Mouse (Mus musculus) midbrain, embryonic 13.5 days (tissue): ENCODE results near the gene Ppp2r5c. TPM values are rescaled to one million over a fixed set of nuclear protein-coding genes. Genes with fewer than 3 reads are reported as not detected.

Experiments
- ATAC-seq: fragments of 200-750 bp; cut with Nextera tagmentation; 2 replicates; pipeline ENCODE4 v1.8.0; 2017; ENCODE audit warnings: mild to moderate bottlenecking, moderate TSS enrichment, moderate library complexity
- H3K27ac ChIP-seq: fragments of 300-500 bp; sonication (generic); 2 replicates; pipeline ENCODE4 v1.5.1; 2015; ENCODE audit warnings: inconsistent platforms, mild to moderate bottlenecking, moderate library complexity
- H3K27me3 ChIP-seq: fragments of 300-500 bp; sonication (generic); 2 replicates; pipeline ENCODE4 v1.6.1; 2015; ENCODE audit warnings: mild to moderate bottlenecking, inconsistent platforms
- H3K36me3 ChIP-seq: fragments of 300-500 bp; sonication (generic); 2 replicates; pipeline ENCODE4 v1.6.1; 2015; ENCODE audit warnings: mild to moderate bottlenecking, inconsistent platforms
- H3K4me1 ChIP-seq: fragments of 300-500 bp; sonication (generic); replicated peaks from 2 replicates; pipeline ENCODE4 v1.6.1; 2015; ENCODE audit warnings: inconsistent platforms
- H3K4me2 ChIP-seq: fragments of 300-500 bp; sonication (generic); replicated peaks from 2 replicates; pipeline ENCODE4 v1.6.1; 2015; ENCODE audit warnings: moderate library complexity, mild to moderate bottlenecking, inconsistent platforms
- H3K4me3 ChIP-seq: fragments of 300-500 bp; sonication (generic); replicated peaks from 2 replicates; pipeline ENCODE4 v1.5.1; 2015; ENCODE audit warnings: mild to moderate bottlenecking, inconsistent platforms
- H3K9ac ChIP-seq: fragments of 300-500 bp; sonication (generic); replicated peaks from 2 replicates; pipeline ENCODE4 v1.6.1; 2015; ENCODE audit warnings: mild to moderate bottlenecking, inconsistent platforms
- H3K9me3 ChIP-seq: fragments of 300-500 bp; sonication (generic); 2 replicates; pipeline ENCODE4 v1.6.1; 2016; ENCODE audit warnings: mild to moderate bottlenecking, inconsistent platforms
- whole genome bisulfite sequencing: fragments of 180-500 bp; shearing (Covaris S2); methylation state at CpG from one replicate; pipeline ENCODE4 v1.1.7; 2015; 5-methylcytosine and 5-hydroxymethylcytosine counted together
- polyA plus RNA-seq: library from polyadenylated mRNA; unstranded; fragments of >200 nt; fragmentation: Nextera tagmentation; extraction: Ambion mirVana; gene quantifications from 2 replicates; pipeline ENCODE4 v1.2.1, GENCODE M21; 2015

Ppp2r5c gene
- polyA plus RNA-seq, 1 experiment from 2014 or later = 136 TPM

GRCm38 (mm10) chr12:110447306-110447705 lies 386 bp downstream of the Ppp2r5c start:
- peak overlapping the region; percentile 82 for H3K4me2 ChIP-seq
- H3K27me3 ChIP-seq = peaks cover 12% of the 10 kb centered on the region
- under 1% methylated on average over 30 of the region's 39 CpGs for WGBS
- peak overlapping the region; percentile 89 for H3K9ac ChIP-seq
- H3K27ac ChIP-seq = peak overlapping the region; percentile 93
- no peaks in the 10 kb centered on the region for H3K9me3 ChIP-seq
- peaks cover 19% of the 10 kb centered on the region for H3K4me1 ChIP-seq
- H3K4me3 ChIP-seq = peak overlapping the region; percentile 88
- H3K36me3 ChIP-seq = peaks cover 4% of the 10 kb centered on the region; the same call in 1 of the 2 replicates
- peak; percentile 69 for ATAC-seq

- Histone ChIP-seq H3K27me3 (peaks cover 12% of the 10 kb centered on the region), H3K4me3 (no peak overlapping the region; the same call in 1 of the 2 replicates), H3K27ac (no peak overlapping the region), H3K4me2 (peak overlapping the region; percentile 82; the same call in 1 of the 2 replicates), H3K4me1 (peaks cover 19% of the 10 kb centered on the region), H3K9me3 (no peaks in the 10 kb centered on the region), H3K9ac (peak overlapping the region; percentile 49; the same call in 1 of the 2 replicates), H3K36me3 (peaks cover 4% of the 10 kb centered on the region; the same call in 1 of the 2 replicates)
- 57% methylated on average over 10 of the region's 10 CpGs for WGBS
- ATAC-seq = no peak
Measured at GRCm38 (mm10) chr12:110448767-110449166, 1.8 kb downstream of the Ppp2r5c start.

- no peak overlapping the region for H3K4me2 ChIP-seq
Measured at GRCm38 (mm10) chr12:110454223-110454622, 7.3 kb downstream of the Ppp2r5c start.

GRCm38 (mm10) chr12:110456024-110456423 lies 9.1 kb downstream of the Ppp2r5c start:
- no peak overlapping the region for H3K27ac ChIP-seq
- H3K4me2 ChIP-seq = no peak overlapping the region
- no peak for ATAC-seq
- no peaks in the 10 kb centered on the region for H3K27me3 ChIP-seq
- H3K4me3 ChIP-seq = no peak overlapping the region
- peaks cover 4% of the 10 kb centered on the region; the same call in 1 of the 2 replicates for H3K36me3 ChIP-seq
- H3K4me1 ChIP-seq = no peaks in the 10 kb centered on the region
- 88% methylated on average over 7 of the region's 7 CpGs for WGBS
- no peak overlapping the region for H3K9ac ChIP-seq
- H3K9me3 ChIP-seq = no peaks in the 10 kb centered on the region

More at GRCm38 (mm10) chr12:110454223-110454622, 7.3 kb downstream of the Ppp2r5c start:
- no peaks in the 10 kb centered on the region for H3K4me1 ChIP-seq
- H3K4me3 ChIP-seq = no peak overlapping the region
- no peak overlapping the region for H3K9ac ChIP-seq
- ATAC-seq = no peak
- H3K27ac ChIP-seq = no peak overlapping the region
- no peaks in the 10 kb centered on the region for H3K9me3 ChIP-seq
- H3K36me3 ChIP-seq = peaks cover 4% of the 10 kb centered on the region; the same call in 1 of the 2 replicates
- no peaks in the 10 kb centered on the region for H3K27me3 ChIP-seq
- WGBS = 14% methylated on average over 5 of the region's 5 CpGs

GRCm38 (mm10) chr12:110458667-110459066 lies 11.7 kb downstream of the Ppp2r5c start:
- Histone ChIP-seq H3K9me3 (no peaks in the 10 kb centered on the region), H3K4me1 (no peaks in the 10 kb centered on the region), H3K9ac (no peak overlapping the region), H3K4me3 (no peak overlapping the region), H3K4me2 (no peak overlapping the region), H3K27ac (no peak overlapping the region), H3K36me3 (no peaks in the 10 kb centered on the region), H3K27me3 (no peaks in the 10 kb centered on the region)
- ATAC-seq = no peak
- 90% methylated on average over 6 of the region's 6 CpGs for WGBS

- Histone ChIP-seq H3K27me3 (no peaks in the 10 kb centered on the region), H3K9me3 (no peaks in the 10 kb centered on the region), H3K27ac (no peak overlapping the region), H3K4me3 (no peak overlapping the region), H3K36me3 (no peaks in the 10 kb centered on the region), H3K4me1 (no peaks in the 10 kb centered on the region), H3K9ac (no peak overlapping the region), H3K4me2 (no peak overlapping the region)
- WGBS = 88% methylated on average over 18 of the region's 18 CpGs
- no peak for ATAC-seq
Measured at GRCm38 (mm10) chr12:110460418-110461300, 13.7 kb downstream of the Ppp2r5c start.

GRCm38 (mm10) chr12:110463711-110464110 lies 16.8 kb downstream of the Ppp2r5c start:
- Histone ChIP-seq H3K27ac (no peak overlapping the region), H3K4me3 (no peak overlapping the region), H3K4me1 (no peaks in the 10 kb centered on the region), H3K4me2 (no peak overlapping the region), H3K9ac (no peak overlapping the region), H3K27me3 (no peaks in the 10 kb centered on the region), H3K9me3 (no peaks in the 10 kb centered on the region), H3K36me3 (peaks cover 15% of the 10 kb centered on the region)
- 85% methylated on average over 8 of the region's 8 CpGs for WGBS
- ATAC-seq = no peak

GRCm38 (mm10) chr12:110471426-110471825 lies 24.5 kb downstream of the Ppp2r5c start:
- WGBS = 77% methylated on average over 3 of the region's 3 CpGs
- no peaks in the 10 kb centered on the region for H3K9me3 ChIP-seq
- no peak overlapping the region for H3K4me3 ChIP-seq
- no peaks in the 10 kb centered on the region for H3K4me1 ChIP-seq
- H3K27me3 ChIP-seq = no peaks in the 10 kb centered on the region
- no peak overlapping the region for H3K27ac ChIP-seq
- no peak overlapping the region for H3K4me2 ChIP-seq
- peaks cover 27% of the 10 kb centered on the region for H3K36me3 ChIP-seq
- ATAC-seq = no peak
- H3K9ac ChIP-seq = no peak overlapping the region

- Histone ChIP-seq H3K36me3 (peaks cover 20% of the 10 kb centered on the region), H3K9me3 (no peaks in the 10 kb centered on the region), H3K27me3 (no peaks in the 10 kb centered on the region), H3K4me3 (no peak overlapping the region), H3K9ac (no peak overlapping the region), H3K27ac (no peak overlapping the region), H3K4me1 (no peaks in the 10 kb centered on the region), H3K4me2 (no peak overlapping the region)
- WGBS = 71% methylated on average over 3 of the region's 3 CpGs
- no peak for ATAC-seq
Measured at GRCm38 (mm10) chr12:110472247-110472646, 25.3 kb downstream of the Ppp2r5c start.

GRCm38 (mm10) chr12:110474497-110474896 lies 27.6 kb downstream of the Ppp2r5c start:
- Histone ChIP-seq H3K4me1 (no peaks in the 10 kb centered on the region), H3K27me3 (no peaks in the 10 kb centered on the region), H3K4me2 (no peak overlapping the region), H3K36me3 (peaks cover 9% of the 10 kb centered on the region; the same call in 1 of the 2 replicates), H3K4me3 (no peak overlapping the region), H3K27ac (no peak overlapping the region), H3K9me3 (no peaks in the 10 kb centered on the region), H3K9ac (no peak overlapping the region)
- no peak for ATAC-seq
- 73% methylated on average over 8 of the region's 8 CpGs for WGBS

- no peak for ATAC-seq
Measured at GRCm38 (mm10) chr12:110476561-110476960, 29.6 kb downstream of the Ppp2r5c start.

GRCm38 (mm10) chr12:110477906-110478305 lies 31.0 kb downstream of the Ppp2r5c start:
- Histone ChIP-seq H3K27ac (no peak overlapping the region), H3K27me3 (no peaks in the 10 kb centered on the region), H3K9ac (no peak overlapping the region), H3K9me3 (no peaks in the 10 kb centered on the region), H3K36me3 (0 out of 2 replicates have a peak, but pooled peaks cover 3% of the 10 kb centered on the region), H3K4me3 (no peak overlapping the region), H3K4me2 (no peak overlapping the region), H3K4me1 (no peaks in the 10 kb centered on the region)
- 92% methylated on average over 8 of the region's 8 CpGs for WGBS
- no peak for ATAC-seq

More at GRCm38 (mm10) chr12:110476561-110476960, 29.6 kb downstream of the Ppp2r5c start:
- Histone ChIP-seq H3K27ac (no peak overlapping the region), H3K9me3 (no peaks in the 10 kb centered on the region), H3K27me3 (no peaks in the 10 kb centered on the region), H3K4me1 (no peaks in the 10 kb centered on the region), H3K9ac (no peak overlapping the region), H3K4me3 (no peak overlapping the region), H3K4me2 (no peak overlapping the region), H3K36me3 (0 out of 2 replicates have a peak, but pooled peaks cover 3% of the 10 kb centered on the region)
- 92% methylated on average over 9 of the region's 9 CpGs for WGBS
